Mouse (Mus musculus) Patski (cell line): ENCODE measurements at regions not wholly inside any gene's neighbourhood (a gene's known extent, or its start where the extent isn't known, plus 50 kb on each side); places are given as distances from the start of the nearest gene placed in this dataset.

Experiments used
- ATAC-seq: fragments of 100-300 bp; one replicate; pipeline ENCODE4 v1.8.0; 2021
- CTCF ChIA-PET: fragments of 350-600 bp; sonication (Branson Sonifier 250); formaldehyde crosslinking; loops from one replicate; lab custom pipeline; 2022; ENCODE audit warnings: inconsistent platforms; lab: Charles Lee
- POLR2A ChIA-PET: fragments of 350-600 bp; sonication (Branson Sonifier 250); formaldehyde crosslinking; loops from one replicate; lab custom pipeline; 2022; ENCODE audit warnings: antibody characterized with exemption, inconsistent platforms; lab: Charles Lee
- DNase-seq: peaks from one replicate; pipeline ENCODE4 v3.0.0-alpha.2; 2011; ENCODE audit warnings: low read depth, low spot score
- H3K27me3 ChIP-seq: fragments of 371-371 bp; one replicate; pipeline ENCODE4 v1.5.1; 2021
- CTCF ChIP-seq: fragments of 100-300 bp; IDR thresholded peaks from one replicate; pipeline ENCODE4 v1.5.1; 2021
- in situ Hi-C: fragments of 300-500 bp; cut with MboI; formaldehyde crosslinking; loops from 3 replicates; pipeline ENCODE4 v1.11.1; 2018; ENCODE audit warnings: low pct_unique_long_range_greater_than_20kb, mixed read lengths

- in situ Hi-C loops: no loop called here
- CTCF ChIA-PET: interaction anchor here (0.8 kb wide), 2 partner anchors 11 kb away, joined by 3 read pairs; no protein-coding TSS in a partner anchor
These were observed 122.3 kb upstream of the Ankrd55 start for GRCm38 (mm10) chr13:112165921-112166320.

GRCm38 (mm10) chr13:112166338-112166802 is 121.9 kb upstream of the Ankrd55 start:
- no peak for ATAC-seq
- CTCF ChIA-PET: interaction anchor here (0.8 kb wide), 1 partner anchor 11 kb away, joined by 3 read pairs; no protein-coding TSS in a partner anchor
- in situ Hi-C loops: no loop called here
- no peaks in the 10 kb centered on the region for H3K27me3 ChIP-seq
- DNase-seq: no peak
- POLR2A ChIA-PET: no interaction called here
- no peak for TF ChIP-seq CTCF

More at GRCm38 (mm10) chr13:112165921-112166320, 122.3 kb upstream of the Ankrd55 start:
- DNase-seq (no peak), ATAC-seq (no peak)
- no peak for TF ChIP-seq CTCF
- H3K27me3 ChIP-seq: no peaks in the 10 kb centered on the region
- POLR2A ChIA-PET: no interaction called here

GRCm38 (mm10) chr13:112168468-112168867 is 119.8 kb upstream of the Ankrd55 start:
- CTCF ChIA-PET: interaction anchor here (1.3 kb wide), 1 partner anchor 9 kb away, joined by 3 read pairs; no protein-coding TSS in a partner anchor
- H3K27me3 ChIP-seq: no peaks in the 10 kb centered on the region
- no peak for TF ChIP-seq CTCF
- no peak for ATAC-seq
- POLR2A ChIA-PET: no interaction called here
- in situ Hi-C loops: no loop called here
- no peak for DNase-seq

- POLR2A ChIA-PET: no interaction called here
- H3K27me3 ChIP-seq: no peaks in the 10 kb centered on the region
- ATAC-seq (no peak), DNase-seq (no peak)
- in situ Hi-C loops: no loop called here
- TF ChIP-seq CTCF: no peak
- CTCF ChIA-PET: no interaction called here
These were observed 117.4 kb upstream of the Ankrd55 start for GRCm38 (mm10) chr13:112170872-112171271.

- ChIA-PET CTCF (no interaction called here), POLR2A (interaction anchor here (0.6 kb wide), 1 partner anchor 16 kb away, joined by 3 read pairs; no protein-coding TSS in a partner anchor)
- in situ Hi-C loops: no loop called here
- DNase-seq: no peak
- no peaks in the 10 kb centered on the region for H3K27me3 ChIP-seq
- no peak for ATAC-seq
- TF ChIP-seq CTCF: no peak
These were observed 116.1 kb upstream of the Ankrd55 start for GRCm38 (mm10) chr13:112171940-112172715.

GRCm38 (mm10) chr13:112173973-112174372 is 114.3 kb upstream of the Ankrd55 start:
- no peak for TF ChIP-seq CTCF
- H3K27me3 ChIP-seq: no peaks in the 10 kb centered on the region
- ATAC-seq (no peak), DNase-seq (no peak)
- POLR2A ChIA-PET: no interaction called here
- in situ Hi-C loops: no loop called here
- CTCF ChIA-PET: no interaction called here

GRCm38 (mm10) chr13:112178031-112178430 is 110.2 kb upstream of the Ankrd55 start:
- ATAC-seq: no peak

GRCm38 (mm10) chr13:112183996-112184395 is 104.3 kb upstream of the Ankrd55 start:
- POLR2A ChIA-PET: interaction anchor here (0.7 kb wide), 1 partner anchor 33 kb away, joined by 3 read pairs; no protein-coding TSS in a partner anchor
- ATAC-seq: no peak
- CTCF ChIA-PET: no interaction called here
- in situ Hi-C loops: no loop called here
- H3K27me3 ChIP-seq: no peaks in the 10 kb centered on the region
- no peak for DNase-seq
- TF ChIP-seq CTCF: no peak

More at GRCm38 (mm10) chr13:112178031-112178430, 110.2 kb upstream of the Ankrd55 start:
- no peak for TF ChIP-seq CTCF
- ChIA-PET POLR2A (interaction anchor here (0.9 kb wide), 1 partner anchor 37 kb away, joined by 3 read pairs; no protein-coding TSS in a partner anchor), CTCF (interaction anchor here (0.9 to 1.6 kb wide), 5 partner anchors 10 to 171 kb away, joined by 3 to 4 read pairs (median 3); no protein-coding TSS in a partner anchor)
- in situ Hi-C loops: no loop called here
- DNase-seq: no peak
- H3K27me3 ChIP-seq: no peaks in the 10 kb centered on the region

GRCm38 (mm10) chr13:112185116-112185515 is 103.1 kb upstream of the Ankrd55 start:
- ATAC-seq: no peak
- POLR2A ChIA-PET: no interaction called here
- no peak for DNase-seq
- H3K27me3 ChIP-seq: no peaks in the 10 kb centered on the region
- CTCF ChIA-PET: no interaction called here
- in situ Hi-C loops: no loop called here
- TF ChIP-seq CTCF: no peak

- POLR2A ChIA-PET: interaction anchor here (0.7 kb wide), 1 partner anchor 327 kb away, joined by 3 read pairs; no protein-coding TSS in a partner anchor
- ATAC-seq: no peak
- no peak for DNase-seq
- H3K27me3 ChIP-seq: no peaks in the 10 kb centered on the region
- no peak for TF ChIP-seq CTCF
- CTCF ChIA-PET: interaction anchor here (1.9 kb wide), 1 partner anchor 117 kb away, joined by 6 read pairs; no protein-coding TSS in a partner anchor
- in situ Hi-C loops: no loop called here
These were observed 101.0 kb upstream of the Ankrd55 start for GRCm38 (mm10) chr13:112187226-112187625.
